Mouse (Mus musculus): ENCODE measurements around the gene Abce1. TPM values are rescaled to one million over a fixed set of nuclear protein-coding genes. Genes with fewer than 3 reads are reported as not detected.

The Abce1 gene
- total RNA-seq (2021) (10 to 100 TPM; 44.4 to 46.4 TPM), polyA plus RNA-seq (2012; rRNA removed) (15.4 and 29.1 TPM in 2 replicates)
- long read RNA-seq, transcript Abce1-201 (18 exons, 3,793 nt) = major isoform, 51 of 54 reads
- long read RNA-seq, partial matches to known transcripts = 1 of 54 reads
- long read RNA-seq, other reads (novel, unspliced or antisense) = 2 of 54 reads

DNA sequence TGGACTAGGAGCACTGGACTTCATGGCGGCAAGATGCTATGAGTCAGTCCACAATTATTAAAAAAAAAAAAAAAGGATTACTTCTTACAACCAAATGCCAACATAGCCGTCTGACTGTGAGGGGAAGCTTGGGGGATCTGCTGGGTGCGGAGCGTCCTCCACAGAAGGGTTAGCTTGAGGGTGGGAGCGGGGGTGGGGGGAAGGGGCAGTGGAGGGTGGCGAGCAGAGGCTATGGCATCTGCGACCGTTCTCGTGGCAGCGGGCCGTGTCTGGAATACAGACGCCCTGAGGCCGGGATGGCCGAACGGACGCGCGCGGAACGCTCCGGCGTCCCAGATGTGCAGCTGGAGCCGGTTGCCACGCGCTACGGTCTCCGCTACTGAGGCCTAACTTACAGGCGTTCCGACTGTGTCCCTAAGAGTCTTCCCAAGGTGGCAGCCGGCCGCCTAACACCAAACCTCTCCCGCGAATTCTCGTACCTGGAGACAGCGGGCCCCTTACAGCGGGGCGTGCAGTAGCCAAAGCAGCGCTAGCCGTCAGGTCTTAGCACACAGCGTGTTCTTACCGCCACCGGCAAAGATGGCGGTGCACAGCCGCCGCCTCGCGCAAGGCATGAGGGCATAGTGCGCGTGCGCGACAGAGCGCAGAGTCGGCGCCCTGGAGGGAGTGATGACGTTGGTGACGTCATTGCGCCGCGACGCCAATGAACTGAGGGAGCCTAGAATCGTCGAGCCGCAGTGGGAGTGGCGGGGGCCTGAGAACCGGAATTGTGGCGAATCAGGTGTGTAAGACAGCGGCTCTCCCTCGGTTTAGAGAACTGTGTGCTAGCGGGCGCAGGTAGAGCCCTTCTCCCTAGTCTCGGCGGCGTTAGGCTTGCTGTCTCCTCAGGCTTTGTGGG is at the start of gene Abce1, which contains the start of gene Anapc10:
TSS of gene Abce1 (minus strand) at position 677 of the 898 bp plus-strand sequence.
TSS of gene Anapc10 (plus strand) at position 757 of the 898 bp plus-strand sequence.
- TF ChIP-seq EP300 (IDR thresholded peaks at IDR 0.05; ENCODE audit: insufficient read depth, low read depth, low read length) (peak; percentile 70; the same call in 1 of the 2 replicates), POLR2A (IDR thresholded peaks at IDR 0.05; ENCODE audit: insufficient read depth, low read depth, low read length) (peak; percentile 82), CTCF (IDR thresholded peaks at IDR 0.05) (no peak)
- Histone ChIP-seq H3K4me1 (ENCODE audit: control insufficient read depth, insufficient read depth, low read length) (no peaks in the 10 kb centered on the region; the same call in 1 of the 2 replicates), H3K27ac (peak within 1 kb of the TSS; percentile 89), H3K9ac (ENCODE audit: low read depth, low read length) (peak within 1 kb of the TSS; percentile 88), H3K36me3 (ENCODE audit: control insufficient read depth, insufficient read depth, low read length) (peaks cover 2% of the 10 kb centered on the region; the same call in 1 of the 2 replicates), H3K4me3 (peak within 1 kb of the TSS; percentile 98), H3K79me2 (replicated peaks; ENCODE audit: control insufficient read depth, insufficient read depth, low read length) (no peaks in the 10 kb centered on the region), H3K27me3 (ENCODE audit: control insufficient read depth, insufficient read depth, low read length) (no peaks in the 10 kb centered on the region)
- intact Hi-C loops (cut with DNase I) = loop anchor here (2.0 to 10.0 kb wide), 3 partner anchors 73 to 1303 kb away; partner anchors contain the start of genes Mmaa, Otud4 and Usp38
- DNase-seq = peak; percentile 98
- WGBS = under 1% methylated on average over 73 of the region's 73 CpGs

DNA sequence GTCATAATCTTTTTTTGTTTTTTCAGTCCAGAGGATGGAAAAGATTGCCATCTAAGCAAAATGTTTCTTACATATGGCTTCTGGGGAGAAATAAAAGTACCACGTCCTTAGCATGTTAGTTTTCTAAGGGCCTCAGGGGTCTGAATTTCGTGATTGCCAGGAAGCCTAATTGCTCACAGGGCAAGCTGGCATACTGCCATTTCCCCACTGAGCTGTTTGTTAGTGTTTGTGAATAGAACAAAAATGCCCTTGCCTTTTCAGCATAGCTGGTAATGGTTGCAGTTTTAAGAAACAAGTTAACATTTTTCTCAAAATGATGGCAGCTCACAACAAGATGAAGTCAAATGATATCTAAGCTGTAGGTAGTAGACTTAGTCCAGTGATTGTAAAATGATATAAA is 38.8 kb upstream of the Abce1 start:
- TF ChIP-seq CTCF (IDR thresholded peaks at IDR 0.05) (no peak), EP300 (IDR thresholded peaks at IDR 0.05; ENCODE audit: insufficient read depth, low read depth, low read length) (no peak), POLR2A (IDR thresholded peaks at IDR 0.05; ENCODE audit: insufficient read depth, low read depth, low read length) (no peak)
- H3K4me3 ChIP-seq = no peak overlapping the region
- H3K9ac ChIP-seq (ENCODE audit: low read depth, low read length) = no peak overlapping the region
- no peaks in the 10 kb centered on the region for H3K4me1 ChIP-seq (ENCODE audit: control insufficient read depth, insufficient read depth, low read length)
- H3K36me3 ChIP-seq (ENCODE audit: control insufficient read depth, insufficient read depth, low read length) = no peaks in the 10 kb centered on the region
- no peak for DNase-seq
- intact Hi-C loops (cut with DNase I) = no loop called here
- H3K79me2 ChIP-seq (replicated peaks; ENCODE audit: control insufficient read depth, insufficient read depth, low read length) = no peaks in the 10 kb centered on the region
- H3K27ac ChIP-seq = no peak overlapping the region
- H3K27me3 ChIP-seq (ENCODE audit: control insufficient read depth, insufficient read depth, low read length) = no peaks in the 10 kb centered on the region
- WGBS = 37% methylated on average over 2 of the region's 2 CpGs

- H3K79me2 ChIP-seq (replicated peaks; ENCODE audit: control insufficient read depth, insufficient read depth, low read length) = no peaks in the 10 kb centered on the region
- 78% methylated on average over 4 of the region's 4 CpGs for WGBS
- no peak overlapping the region for H3K4me3 ChIP-seq
- H3K36me3 ChIP-seq (ENCODE audit: control insufficient read depth, insufficient read depth, low read length) = no peaks in the 10 kb centered on the region
- no peaks in the 10 kb centered on the region for H3K4me1 ChIP-seq (ENCODE audit: control insufficient read depth, insufficient read depth, low read length)
- no peaks in the 10 kb centered on the region for H3K27me3 ChIP-seq (ENCODE audit: control insufficient read depth, insufficient read depth, low read length)
- H3K9ac ChIP-seq (ENCODE audit: low read depth, low read length) = no peak overlapping the region
- no peak for DNase-seq
- H3K27ac ChIP-seq = no peak overlapping the region
- no peak for TF ChIP-seq EP300 (IDR thresholded peaks at IDR 0.05; ENCODE audit: insufficient read depth, low read depth, low read length)
- TF ChIP-seq POLR2A (IDR thresholded peaks at IDR 0.05; ENCODE audit: insufficient read depth, low read depth, low read length) = no peak
- no peak for TF ChIP-seq CTCF (IDR thresholded peaks at IDR 0.05)
- intact Hi-C loops (cut with DNase I) = no loop called here
Measured at GRCm38 (mm10) chr8:79748591-79748990, 37.1 kb upstream of the Abce1 start.

GRCm38 (mm10) chr8:79748171-79748570 is 36.6 kb upstream of the Abce1 start:
- H3K36me3 ChIP-seq (ENCODE audit: control insufficient read depth, insufficient read depth, low read length) = no peaks in the 10 kb centered on the region
- H3K27me3 ChIP-seq (ENCODE audit: control insufficient read depth, insufficient read depth, low read length) = no peaks in the 10 kb centered on the region
- TF ChIP-seq EP300 (IDR thresholded peaks at IDR 0.05; ENCODE audit: insufficient read depth, low read depth, low read length) = no peak
- TF ChIP-seq POLR2A (IDR thresholded peaks at IDR 0.05; ENCODE audit: insufficient read depth, low read depth, low read length) = no peak
- TF ChIP-seq CTCF (IDR thresholded peaks at IDR 0.05) = no peak
- H3K4me1 ChIP-seq (ENCODE audit: control insufficient read depth, insufficient read depth, low read length) = no peaks in the 10 kb centered on the region
- no peaks in the 10 kb centered on the region for H3K79me2 ChIP-seq (replicated peaks; ENCODE audit: control insufficient read depth, insufficient read depth, low read length)
- 80% methylated on average over 2 of the region's 2 CpGs for WGBS
- no peak overlapping the region for H3K4me3 ChIP-seq
- H3K27ac ChIP-seq = no peak overlapping the region
- no peak for DNase-seq
- no peak overlapping the region for H3K9ac ChIP-seq (ENCODE audit: low read depth, low read length)
- intact Hi-C loops (cut with DNase I) = no loop called here

GRCm38 (mm10) chr8:79734304-79734703 is 22.8 kb upstream of the Abce1 start:
- WGBS = 8% methylated on average over 2 of the region's 2 CpGs
- Histone ChIP-seq H3K9ac (ENCODE audit: low read depth, low read length) (no peak overlapping the region), H3K4me1 (ENCODE audit: control insufficient read depth, insufficient read depth, low read length) (no peaks in the 10 kb centered on the region), H3K27me3 (ENCODE audit: control insufficient read depth, insufficient read depth, low read length) (no peaks in the 10 kb centered on the region), H3K36me3 (ENCODE audit: control insufficient read depth, insufficient read depth, low read length) (no peaks in the 10 kb centered on the region; the same call in 1 of the 2 replicates), H3K4me3 (no peak overlapping the region), H3K27ac (no peak overlapping the region), H3K79me2 (replicated peaks; ENCODE audit: control insufficient read depth, insufficient read depth, low read length) (no peaks in the 10 kb centered on the region)
- DNase-seq = no peak
- intact Hi-C loops (cut with DNase I) = loop anchor here (1.0 to 2.0 kb wide), 2 partner anchors 750 to 954 kb away; no protein-coding TSS in a partner anchor
- TF ChIP-seq EP300 (IDR thresholded peaks at IDR 0.05; ENCODE audit: insufficient read depth, low read depth, low read length) = no peak
- peak; percentile 94; the same call in 1 of the 2 replicates for TF ChIP-seq CTCF (IDR thresholded peaks at IDR 0.05)
